Mouse (Mus musculus): ENCODE measurements at regions not wholly inside any gene's neighbourhood (a gene's known extent, or its start where the extent isn't known, plus 50 kb on each side); places are given as distances from the start of the nearest gene placed in this dataset.

DNA sequence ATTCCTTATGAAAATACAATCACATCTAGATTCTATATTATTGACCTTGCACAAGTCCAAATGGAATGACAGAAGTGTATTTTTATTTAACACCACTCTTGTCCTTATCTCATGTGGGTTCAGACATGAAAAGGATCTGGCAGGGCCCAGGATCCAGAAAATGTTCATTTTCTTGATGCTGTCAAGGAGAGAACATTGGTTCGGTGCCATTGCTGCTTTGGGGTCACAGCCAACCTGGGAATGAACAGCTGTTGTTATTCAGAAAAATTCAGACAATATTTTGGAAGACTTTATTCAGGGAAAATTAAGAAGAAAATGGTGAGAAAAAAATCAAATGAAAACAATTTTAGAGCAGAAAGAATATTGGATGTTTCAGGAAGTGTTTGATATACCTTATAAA, 590.0 kb downstream of the Iqcm start:
- DNase-seq: no peak

DNA sequence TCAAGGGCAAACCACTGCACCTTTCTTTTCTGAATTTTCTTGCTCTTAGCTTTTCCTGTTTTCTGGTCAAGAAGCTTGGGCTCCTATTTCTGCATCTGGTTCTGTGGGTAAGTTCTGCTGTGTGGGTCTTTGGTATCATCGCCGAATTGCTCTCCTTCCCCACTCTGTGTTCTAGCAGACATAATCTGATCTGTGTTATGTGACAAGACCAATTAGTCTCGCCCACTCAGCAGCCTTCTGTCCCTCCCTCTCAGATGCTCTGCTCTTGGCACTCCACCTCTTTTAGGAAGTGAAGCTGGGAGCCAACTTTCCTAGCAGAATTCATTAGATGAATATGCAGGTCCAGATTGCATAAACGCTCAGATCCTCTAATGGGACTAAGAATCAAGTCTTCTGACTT, 603.5 kb downstream of the Iqcm start:
- no peak for DNase-seq

DNA sequence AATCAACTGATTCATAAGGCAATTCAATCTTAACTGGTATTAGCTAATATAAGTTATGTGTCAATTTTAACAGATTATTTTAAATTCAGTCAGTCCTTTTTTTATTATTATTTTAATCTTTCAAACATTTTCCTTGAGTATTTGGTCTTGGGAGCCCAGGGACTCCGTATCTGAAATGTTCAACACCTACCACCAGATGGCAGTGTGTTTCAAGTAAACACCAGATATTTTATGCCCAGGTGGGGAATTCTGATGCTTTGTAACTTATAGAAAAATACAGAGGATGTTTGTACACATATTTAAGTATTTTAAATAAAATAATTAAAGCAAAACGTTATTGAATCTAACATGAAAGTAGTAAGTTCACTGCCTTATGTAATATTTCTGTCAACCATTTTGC, 619.2 kb downstream of the Iqcm start:
- DNase-seq: no peak

DNA sequence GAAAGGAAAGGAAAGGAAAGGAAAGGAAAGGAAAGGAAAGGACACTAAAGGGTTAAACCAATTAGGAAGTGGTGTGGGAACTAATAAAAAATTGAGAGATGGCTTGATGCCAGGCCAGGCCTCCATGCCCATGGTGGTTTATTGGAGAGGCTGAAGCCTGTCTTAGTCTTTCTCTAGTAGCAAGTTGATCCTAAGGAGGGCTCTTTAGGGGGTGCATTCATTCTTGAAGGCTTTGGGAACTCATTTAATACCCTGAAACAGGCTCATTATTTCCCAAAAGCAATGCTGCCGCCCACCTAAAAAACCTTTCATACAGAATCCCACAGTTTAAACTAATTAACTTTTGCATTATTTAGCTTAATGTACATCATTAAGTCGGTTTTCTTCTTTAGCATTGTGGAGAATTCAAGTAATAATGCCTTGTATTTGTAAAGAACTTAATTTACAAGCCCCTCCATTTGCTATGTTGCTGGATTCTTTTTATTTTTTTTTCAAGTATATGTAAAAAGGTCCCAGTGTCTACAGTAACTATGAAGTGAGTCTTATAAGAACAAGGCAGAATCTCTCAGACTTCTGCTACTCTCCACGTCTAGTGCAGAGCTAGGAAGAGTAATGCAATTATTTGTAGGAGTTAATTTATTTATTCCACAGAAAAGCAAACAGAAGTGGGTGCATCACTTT, 624.3 kb downstream of the Iqcm start:
- DNase-seq: no peak

DNA sequence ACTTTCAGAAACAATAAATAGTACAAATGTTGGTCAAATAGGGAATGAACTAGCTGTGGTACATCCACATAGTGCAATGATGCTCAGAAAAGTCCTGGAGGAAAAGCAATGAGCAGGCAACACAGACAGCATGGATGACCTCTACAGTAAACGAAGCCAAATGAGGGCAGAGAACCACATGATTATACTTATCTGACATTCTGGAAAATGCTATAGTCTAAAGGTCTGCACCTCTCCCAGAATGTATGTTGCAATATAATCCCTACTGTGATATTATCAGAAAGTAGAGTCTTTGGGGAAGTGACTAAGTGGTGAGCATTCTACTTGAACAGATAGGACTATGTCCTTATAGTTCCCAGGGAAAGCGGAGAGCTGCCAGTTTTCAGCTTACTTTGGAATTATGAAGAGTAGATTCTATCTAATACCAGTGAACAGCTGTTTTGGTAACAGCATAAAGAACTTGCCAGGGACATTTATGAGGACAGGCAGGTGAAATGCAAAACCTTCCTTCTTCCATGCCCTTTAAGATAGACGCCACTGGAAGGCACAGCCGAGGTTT, 672.2 kb downstream of the Iqcm start:
- no peak for DNase-seq

DNA sequence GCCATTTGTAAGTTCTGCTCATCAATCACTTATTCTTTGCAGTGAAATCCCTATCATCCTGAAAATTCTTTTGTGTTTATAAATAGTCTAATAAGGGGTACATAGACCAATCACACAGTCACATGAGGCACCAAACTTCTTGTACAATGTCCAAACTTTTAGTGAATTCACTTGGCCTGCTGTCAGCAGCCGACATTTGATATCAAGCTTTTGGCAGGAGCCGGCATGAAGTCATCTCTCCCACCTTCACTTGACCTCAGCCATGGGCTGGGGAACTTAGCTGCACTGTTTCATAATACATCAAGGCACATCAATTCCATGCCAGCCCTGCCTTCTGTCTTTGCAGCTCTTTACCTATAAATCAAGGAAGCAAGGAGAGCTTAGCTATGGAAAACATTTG, 679.0 kb downstream of the Iqcm start:
- DNase-seq: peak in 1 of 2 experiments; percentile 17

DNA sequence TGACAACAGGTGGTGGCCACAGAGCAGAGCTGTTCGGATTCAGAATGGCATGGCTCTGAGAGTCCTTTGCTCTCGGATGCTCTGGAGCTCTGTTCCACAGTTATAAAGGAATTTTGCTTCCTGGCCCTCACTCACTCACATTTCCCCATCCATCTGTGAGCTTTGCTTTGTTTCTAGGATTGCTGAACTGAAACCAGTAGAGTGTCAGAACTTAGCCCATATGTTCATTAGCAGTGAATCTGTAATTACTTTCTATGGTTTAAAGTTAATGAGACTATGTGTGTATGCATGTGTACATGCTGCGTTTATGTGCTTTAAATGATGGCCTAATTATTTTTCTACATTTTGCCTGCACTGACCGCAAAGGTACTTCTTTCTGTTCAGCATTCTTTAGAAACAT, 688.7 kb downstream of the Iqcm start:
- DNase-seq: no peak

DNA sequence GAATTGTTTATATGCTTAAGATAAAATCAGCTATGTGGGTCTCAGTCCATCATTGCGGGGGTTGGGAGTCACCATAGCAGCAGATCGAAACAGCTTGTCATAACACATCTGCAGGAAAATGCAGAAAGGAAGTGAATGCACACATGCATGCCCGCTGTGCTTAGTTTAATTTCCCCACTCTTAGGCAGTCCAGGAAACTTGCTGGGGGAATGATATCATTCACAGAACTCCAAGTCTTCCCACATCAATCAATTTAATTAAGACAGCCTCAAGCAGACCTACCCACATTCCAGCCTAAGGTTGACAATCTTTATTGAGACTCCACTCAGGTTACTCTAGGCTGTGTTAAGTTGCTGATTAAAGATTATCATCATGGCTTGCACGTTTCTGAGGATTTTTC, 700.2 kb downstream of the Iqcm start:
- no peak for DNase-seq

DNA sequence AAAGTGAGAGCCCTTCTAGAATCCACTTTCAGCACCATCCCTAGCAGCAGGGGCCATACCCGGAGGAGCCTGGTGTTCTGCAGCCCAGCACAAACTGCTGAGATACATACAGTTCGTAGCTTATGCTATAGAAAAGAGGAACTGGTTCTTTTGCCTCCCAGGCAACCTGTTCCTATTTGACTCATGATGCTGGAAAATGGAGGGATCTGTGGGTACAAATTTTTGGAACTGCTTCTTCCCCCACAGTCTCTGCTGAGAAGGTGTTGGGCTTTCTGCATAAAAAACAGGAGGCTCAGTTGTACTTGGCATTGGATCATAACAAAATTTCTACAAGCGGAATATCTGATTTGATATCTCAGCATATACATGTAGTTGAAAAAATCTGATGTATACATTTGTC, 716.7 kb upstream of the Nr3c2 start:
- DNase-seq: no peak

DNA sequence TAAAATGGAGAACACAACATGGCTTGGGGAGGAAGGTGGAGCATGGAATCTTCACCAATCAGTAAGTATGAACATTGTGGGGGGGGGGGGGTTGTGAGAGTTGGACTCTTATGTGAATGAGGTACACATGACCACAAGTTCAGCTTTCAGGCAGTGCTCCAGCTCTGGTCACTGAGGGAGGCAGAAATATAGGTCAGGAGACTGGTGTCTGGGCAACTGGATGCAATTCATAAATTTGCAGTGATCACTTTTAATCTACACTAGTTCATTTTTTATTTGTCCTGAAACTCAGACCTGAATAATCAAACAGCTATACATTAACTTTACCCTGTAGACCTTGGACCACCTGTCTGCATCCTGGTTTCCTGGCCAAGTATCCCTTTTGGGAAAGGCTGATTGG, 715.4 kb upstream of the Nr3c2 start:
- no peak for DNase-seq

DNA sequence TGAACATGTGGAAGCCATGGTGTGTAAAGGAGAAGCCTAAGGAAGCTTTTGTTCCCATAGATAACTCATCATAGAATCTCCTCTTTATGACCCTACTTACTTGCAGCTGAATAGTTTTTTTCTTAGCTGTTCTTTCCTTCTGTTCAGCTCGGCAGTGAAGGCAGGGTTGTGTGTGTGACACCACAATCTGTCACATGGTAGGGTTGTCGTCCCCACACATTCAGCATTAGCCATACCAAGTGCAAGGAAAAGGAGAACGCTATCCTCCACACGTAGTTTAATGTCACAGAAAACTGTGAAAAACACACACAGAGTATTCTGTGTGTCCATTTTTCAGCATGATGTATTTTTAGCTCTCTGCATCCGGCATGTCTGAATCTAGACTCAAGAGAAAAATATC, 711.9 kb upstream of the Nr3c2 start:
- DNase-seq: no peak

DNA sequence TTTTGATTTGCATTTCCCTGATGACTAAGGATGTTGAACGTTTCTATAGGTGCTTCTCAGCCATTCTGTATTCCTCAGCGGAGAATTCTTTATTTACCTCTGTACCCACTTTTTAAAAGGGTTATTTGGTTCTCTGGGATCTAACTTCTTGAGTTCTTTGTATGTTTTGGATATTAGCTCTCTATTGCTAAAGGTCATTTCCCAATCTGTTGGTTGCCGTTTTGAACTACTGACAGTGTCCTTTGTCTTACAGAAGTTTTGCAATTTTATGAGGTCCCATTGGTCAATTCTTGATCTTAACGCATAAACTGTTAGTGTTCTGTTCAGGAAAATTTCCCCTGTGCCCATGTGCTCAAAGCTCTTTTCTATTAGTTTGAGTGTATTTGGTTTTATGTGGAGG, 687.4 kb upstream of the Nr3c2 start:
- DNase-seq: no peak

DNA sequence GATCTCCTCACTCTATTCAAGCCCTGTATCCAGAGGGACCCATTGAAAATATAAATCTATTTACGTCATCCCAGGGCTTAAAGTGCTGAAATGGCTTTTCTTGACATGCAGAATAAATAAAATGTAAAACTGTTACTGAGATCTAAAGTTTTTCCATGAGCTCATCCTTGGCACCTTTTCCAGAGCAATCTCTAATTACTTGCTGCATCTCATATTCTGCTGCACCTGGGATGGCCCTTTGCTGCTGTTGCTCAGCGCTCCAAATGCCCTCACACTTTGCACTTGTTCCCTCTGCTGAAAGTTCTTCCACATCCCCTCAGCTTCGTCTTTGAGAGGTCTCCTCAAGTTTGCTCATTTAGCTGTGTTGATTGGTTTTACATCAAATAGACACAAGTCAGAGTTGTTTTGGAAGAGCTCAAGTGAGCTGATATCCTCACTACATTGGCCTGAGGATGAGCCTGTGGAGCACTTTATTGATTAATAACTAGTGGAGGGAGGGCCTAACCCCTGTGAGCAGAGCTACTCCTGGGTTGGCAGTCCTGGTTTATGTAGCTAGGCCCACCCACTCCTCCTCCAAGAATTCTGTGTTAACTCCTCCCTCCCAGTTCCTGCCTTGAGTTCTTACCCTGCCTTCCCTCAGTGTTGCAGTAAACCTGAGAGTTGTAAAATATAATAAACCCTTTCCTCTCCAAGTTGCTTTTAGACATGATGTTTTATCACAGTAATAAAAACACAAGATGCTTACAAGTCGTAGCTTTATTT, 681.2 kb upstream of the Nr3c2 start:
- no peak for DNase-seq

DNA sequence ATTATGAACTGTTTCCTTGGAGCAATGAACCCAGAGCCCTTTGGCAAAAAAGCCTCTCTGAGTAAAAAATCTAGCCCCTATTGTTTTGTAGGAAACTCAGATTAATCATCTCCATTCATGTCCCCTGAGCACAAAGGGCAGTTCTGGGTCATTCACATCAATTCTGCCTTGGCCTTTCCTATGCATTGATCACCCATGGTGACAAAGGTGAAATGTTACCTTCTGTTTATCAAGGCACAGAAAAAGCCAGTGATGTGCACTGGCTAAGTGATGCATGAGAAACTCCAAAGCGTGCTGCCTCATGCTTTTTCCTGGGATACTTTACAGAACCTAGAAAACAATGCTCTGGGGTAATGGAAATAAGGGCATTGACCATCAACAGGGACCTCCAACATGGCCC, 668.4 kb upstream of the Nr3c2 start:
- DNase-seq: no peak

DNA sequence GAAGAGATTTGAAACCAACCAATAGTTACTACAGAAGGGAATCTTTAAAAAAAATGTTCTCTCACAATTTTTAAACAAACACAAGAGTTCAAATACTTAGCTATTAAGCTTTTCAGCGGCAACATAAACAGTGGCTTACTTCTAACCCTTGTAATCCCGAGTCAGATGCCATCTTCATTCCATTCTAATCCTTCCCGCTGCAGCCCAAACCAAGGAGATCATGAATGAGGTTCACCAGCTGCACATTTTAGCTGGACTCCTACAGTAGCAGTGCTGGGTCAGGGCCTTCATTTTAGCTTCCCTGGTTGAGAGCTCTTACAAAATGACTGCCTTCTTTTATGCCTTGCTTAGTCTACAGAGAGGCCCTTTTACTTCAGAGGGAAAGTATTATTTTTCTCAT, 650.0 kb upstream of the Nr3c2 start:
- DNase-seq: no peak

DNA sequence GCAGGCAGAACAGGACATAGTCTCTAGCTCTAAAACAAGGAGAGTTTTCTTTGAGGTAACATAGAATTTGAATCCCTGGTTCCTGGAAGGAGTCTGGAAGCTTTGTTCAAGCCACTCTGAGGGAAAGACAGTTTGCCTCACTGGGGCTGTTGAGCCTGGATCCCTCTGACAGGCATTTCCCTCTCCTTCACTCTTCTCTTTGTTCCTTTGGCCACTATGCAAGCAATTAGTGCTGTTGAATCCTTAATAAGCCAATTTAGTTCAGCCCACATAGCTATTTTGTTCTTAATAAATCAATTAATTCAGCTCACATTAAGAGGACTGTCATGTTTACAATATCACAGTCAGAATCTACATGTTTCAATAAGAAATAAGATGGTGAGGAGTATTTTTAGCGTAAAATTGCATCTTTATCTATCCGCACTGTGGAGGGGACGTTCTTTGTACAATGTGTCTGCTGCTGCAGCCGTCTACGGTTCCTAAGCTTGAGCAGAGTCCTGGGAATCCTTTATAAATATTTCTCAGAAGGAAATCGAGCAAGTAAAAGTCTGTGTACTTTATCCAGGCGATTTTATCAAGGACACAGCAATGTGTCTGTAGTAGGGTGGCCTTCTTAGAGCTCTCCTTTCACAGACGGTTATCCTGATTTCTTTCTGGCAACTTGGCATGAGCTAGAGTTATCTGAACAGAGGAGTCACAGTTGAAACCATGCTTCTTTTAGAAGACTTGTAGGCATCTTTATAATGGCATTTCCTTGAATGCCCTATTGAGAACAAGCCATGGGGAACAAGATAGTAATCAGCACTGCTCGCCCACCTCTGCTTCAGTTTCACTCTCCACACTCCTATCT, 646.9 kb upstream of the Nr3c2 start:
- DNase-seq: no peak

All from lung, postnatal 4 days (tissue).